Mouse (Mus musculus) gastrocnemius, postnatal 10 days (tissue): Measurements from ENCODE around the gene Rybp. TPM values are rescaled to one million over a fixed set of nuclear protein-coding genes. Genes with fewer than 3 reads are reported as not detected.

Experiments
- DNase-seq: peaks from one replicate; pipeline ENCODE4 v3.0.0; 2021; ENCODE audit warnings: mixed read lengths
- total RNA-seq, 2 experiments: library from RNA; stranded (reverse); gene quantifications; 2 replicates each; pipeline ENCODE4 v1.2.3; 2021

Gene Rybp
- total RNA-seq, 2 experiments from 2014 or later = 7.6 to 8.7 TPM

DNA sequence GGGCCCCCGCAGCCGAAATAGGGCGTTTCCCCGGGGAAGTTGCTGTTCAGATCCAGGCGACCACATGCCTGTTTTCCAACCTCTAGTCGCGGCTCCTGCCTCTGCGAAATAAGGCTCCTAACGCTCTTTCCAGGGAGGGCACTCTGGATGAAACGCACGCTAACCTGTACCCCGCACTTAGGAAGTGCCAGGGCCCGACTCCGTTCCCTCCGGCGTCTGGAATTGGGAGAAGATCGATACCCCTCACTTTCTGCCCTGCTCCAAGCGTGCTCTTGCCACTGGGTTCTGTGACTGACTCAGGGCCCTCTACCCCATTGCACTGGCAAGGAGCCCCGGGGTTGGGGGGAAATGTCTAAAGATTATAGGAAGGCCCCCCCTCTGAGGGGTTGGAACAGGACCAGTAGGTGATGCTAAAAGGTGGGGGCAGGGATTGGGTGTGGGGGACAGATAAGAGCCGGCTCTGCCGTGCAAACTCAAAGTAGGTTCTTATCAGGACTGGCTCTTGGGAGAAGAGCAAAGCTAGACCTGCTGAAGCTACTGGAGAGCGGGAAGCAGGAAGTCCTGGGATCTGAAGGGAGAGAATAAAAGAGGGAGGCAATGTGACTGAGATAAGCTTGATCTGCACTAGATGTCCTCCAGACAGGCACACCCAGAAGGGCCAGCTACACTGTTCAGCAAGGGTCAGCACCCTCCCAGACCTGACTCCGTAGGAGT lies 888 bp upstream of the Rybp start:
- DNase-seq = peak; percentile 28

DNA sequence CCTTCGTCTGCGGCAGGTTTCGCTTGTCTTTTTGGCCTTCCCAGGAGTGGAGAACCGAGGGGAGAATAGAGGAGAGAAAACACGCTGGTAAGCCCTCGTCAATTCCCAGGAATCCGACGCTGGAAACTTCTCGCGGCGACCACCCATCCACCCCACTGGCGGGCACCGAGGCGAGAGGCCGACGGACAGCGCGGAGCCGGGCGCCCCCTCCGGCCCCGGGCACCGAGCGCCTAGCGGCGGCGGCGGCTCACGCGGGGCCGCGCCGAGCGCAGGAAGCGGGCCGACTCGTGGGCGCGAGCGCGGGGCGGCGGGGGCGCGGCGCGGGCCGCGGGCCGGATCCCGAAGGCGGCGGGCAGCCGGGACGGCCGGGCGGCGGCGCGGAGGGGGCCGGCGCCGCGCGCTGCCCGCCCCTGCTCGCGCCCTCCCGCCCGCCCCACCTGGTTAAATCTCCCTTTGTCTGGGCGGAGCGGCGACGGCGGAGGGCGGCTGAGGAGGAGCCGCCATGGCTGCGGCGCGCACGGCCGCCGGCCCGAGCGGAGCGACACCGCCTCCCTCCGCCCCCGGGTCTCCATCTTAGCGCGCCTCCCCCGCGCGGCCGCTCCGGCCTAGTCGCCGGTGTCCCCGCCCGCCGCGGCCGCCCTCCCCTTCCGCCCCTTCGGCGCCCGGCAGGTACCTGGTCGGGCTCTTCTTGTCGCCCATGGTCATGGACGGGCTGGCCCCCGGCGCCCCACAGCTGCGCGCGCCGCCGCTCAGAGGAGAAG lies 532 bp downstream of the Rybp start:
- peak; percentile 68 for DNase-seq

DNA sequence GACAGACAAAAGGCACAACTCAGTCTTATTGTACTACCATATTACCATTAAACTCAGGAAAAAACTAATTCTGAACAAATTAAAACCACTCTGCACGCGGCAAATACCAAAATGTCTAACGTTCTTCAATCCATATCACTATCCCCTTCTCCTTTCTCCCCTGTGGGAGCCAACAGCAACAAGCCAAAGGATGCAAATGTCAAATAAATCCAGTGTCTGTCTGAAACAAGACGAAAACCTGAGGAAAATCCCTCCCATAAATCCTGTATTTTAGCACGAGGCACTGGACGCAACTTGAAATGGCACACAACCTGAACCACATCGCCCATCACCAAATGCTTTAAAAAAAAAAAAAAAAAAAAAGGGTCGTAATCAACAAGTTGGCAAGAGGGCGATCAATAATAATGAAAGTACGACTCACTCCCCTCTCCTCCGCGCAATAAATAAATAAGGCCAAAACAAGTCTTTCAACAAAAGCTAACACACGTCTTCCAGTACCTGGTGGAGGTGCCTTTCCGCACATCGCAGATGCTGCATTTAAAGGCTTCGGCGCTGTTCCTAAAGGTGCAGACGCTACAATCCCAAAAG lies 1.2 kb downstream of the Rybp start:
- no peak for DNase-seq

DNA sequence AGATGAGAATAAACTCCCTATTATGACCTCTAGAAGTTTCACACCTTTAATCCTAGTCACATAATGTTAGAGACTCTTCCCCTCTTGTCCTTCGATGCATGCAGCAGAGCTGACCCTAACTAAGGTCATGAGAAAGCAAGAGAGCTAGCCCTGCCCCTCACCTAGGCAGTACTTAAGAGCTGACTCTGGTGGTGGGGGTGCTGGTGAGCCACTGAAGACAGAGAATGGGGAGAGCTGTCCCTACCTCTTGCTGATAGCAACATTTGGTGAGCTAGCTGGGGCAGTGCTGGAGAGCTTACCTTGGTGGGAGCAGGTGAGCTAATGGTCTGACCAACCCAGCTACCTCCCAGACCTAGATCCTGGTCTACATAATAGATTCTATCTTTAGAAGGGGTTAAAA lies 8.4 kb downstream of the Rybp start:
- DNase-seq = no peak

DNA sequence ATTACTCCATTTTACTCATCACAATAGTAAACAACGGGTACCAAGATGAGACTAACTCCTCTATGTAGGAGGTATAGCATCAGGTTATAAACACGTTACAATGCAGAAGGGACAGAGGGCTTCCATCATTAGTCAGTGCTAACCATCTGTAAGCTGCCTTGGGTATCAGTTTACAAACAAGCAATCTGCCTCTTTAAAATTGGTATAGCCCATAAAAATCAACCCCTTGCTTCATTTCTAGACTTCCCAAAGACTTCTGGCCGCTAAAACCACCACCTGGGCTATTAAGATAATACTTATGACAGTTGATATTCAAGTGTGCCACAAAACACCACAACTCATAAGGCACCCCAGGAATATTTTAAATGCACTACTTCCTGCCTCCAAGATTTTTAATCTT lies 10.9 kb downstream of the Rybp start:
- DNase-seq = no peak

DNA sequence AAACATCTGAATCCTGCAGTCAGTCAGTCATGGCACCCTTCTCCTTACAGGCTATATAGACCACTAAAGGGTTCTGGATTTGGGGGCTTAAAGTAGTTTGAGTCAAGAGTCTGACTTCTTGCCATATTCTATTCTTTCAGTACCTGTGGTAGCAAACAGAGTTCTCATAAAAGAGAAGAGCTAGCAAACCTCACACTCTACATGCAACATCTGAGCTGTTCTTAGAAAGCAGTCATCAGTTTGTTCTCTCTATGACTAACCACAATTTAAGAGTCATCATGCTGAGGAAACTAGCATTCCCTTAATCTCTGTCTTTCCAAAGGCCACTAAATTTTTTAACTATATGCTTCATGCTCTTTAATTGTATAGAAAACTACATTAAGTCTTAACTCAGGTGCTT lies 11.6 kb downstream of the Rybp start:
- no peak for DNase-seq

DNA sequence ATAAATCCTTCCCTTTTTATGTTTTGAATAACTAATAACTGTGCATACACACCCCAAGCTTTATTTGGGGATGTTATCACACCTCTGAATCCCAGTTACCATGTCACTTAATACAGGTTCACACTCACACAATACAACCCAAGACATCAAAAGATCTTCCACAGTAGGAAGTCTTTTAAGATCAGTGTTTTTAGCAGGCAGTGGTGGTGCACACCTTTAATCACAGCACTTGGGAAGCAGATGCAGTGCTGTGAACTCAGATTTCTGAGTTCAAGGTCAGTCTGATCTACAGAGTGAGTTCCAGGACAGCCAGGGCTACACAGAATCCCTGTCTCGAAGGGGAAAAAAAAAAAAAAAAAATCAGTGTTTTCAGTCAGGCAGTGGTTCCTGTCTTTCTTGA lies 13.7 kb downstream of the Rybp start:
- DNase-seq = no peak

DNA sequence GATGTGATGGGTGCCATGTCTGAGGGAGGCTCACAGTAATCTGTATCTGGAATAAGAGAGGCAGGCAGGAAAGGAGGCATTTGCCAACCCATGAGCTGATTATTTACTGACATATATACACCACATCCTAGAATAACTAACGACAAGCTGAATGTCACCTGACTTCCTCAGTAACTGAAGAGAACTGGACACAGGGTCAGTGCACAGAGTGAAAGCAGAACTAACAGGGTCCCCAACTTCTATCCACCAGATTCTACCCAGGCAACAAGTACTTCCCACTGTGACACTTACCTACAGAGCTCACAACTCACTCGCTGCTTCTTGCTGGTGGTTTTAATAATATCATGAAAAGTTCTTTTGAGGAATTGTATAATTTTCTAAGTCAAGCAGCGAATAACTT lies 15.3 kb downstream of the Rybp start:
- no peak for DNase-seq

DNA sequence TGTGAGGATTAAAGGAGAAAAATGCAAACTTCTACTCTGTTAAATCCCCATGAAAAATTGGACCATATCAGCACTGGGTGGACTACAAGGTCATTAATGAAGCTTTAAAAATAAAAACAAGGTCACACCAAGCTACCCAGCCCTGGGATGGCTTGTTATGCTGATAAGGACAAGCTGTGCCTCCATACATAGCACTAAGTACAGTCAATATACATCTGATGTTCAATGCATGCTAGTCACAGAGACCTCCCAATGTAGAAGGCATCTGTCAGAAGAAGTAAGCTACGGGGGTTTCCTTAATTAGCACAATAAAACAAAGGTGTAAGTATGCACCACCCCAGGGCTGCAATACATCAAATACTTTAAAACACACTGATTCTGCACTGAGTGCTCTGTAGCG lies 16.5 kb downstream of the Rybp start:
- no peak for DNase-seq

DNA sequence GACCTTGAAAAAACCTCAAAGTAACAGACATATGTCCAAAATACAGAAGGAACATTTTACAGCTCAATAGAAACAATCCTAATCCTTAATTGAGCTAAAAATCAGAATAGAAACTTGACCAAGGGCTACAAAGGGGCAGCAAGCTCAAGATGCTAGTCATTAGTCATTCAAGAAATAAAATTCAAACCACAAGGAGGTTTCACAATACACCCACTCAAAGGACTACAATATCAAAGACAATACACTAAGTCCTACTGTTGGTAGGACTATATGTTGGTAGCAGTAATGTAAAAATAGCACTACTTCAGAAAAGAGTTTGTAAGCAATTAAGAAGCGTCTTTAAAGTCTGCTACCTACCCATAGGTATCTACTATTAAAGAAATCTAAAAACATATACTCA lies 27.7 kb downstream of the Rybp start:
- DNase-seq = no peak

DNA sequence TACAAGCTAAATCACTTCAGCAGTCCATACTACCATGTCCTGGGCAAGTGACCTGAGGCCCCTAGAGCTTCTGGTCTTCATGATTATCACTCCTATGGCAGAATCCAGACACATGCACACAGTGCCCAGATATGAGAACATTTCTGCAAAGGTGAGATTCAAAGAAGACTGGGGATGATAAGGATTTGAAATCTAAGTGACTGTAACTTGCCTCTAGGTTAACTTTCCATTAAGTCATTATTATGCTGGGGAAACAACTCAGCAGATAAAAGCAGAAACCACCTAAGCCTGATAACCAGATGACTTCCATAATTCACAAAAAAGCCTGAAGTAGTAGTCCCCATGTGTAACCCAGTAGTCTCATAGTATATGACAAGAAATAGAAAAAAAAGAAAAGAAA lies 29.0 kb downstream of the Rybp start:
- no peak for DNase-seq

DNA sequence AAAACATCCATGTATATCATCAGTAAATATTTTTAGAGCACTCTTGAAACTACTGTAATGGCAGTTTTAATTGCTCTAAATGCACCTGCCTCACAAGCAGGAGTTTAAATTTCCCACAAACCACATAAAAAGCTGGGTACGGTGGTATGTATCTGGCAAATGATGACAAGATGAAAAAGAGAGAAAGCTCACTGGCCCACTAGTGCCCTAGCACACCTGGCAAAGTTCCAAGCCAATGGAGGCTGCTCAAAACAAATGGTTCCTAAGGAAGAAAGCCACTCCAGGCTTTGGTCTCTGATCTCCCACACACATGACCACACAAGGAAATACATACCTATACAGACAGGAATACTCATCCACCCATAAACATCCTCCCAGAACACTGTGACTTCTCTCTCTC lies 31.9 kb downstream of the Rybp start:
- DNase-seq = no peak

DNA sequence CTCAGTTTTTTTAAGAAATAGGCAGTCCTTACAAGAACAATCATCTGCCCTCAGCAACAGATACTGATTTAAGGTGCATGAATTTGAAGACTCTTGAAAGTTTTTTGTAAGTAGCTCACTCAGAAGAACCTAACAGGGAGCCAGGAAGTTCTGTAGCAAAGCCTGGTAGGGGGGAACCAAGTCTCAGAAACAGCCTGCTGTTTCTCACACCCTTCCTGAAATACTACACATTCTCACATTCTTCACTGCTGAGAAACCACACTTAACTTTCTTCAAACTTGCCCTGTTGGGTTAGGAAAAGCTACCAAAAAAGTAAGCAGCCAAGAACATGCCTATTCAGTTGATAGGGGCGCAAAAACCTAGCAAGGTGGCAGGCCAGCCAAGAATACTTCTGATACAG lies 32.6 kb downstream of the Rybp start:
- DNase-seq = no peak

DNA sequence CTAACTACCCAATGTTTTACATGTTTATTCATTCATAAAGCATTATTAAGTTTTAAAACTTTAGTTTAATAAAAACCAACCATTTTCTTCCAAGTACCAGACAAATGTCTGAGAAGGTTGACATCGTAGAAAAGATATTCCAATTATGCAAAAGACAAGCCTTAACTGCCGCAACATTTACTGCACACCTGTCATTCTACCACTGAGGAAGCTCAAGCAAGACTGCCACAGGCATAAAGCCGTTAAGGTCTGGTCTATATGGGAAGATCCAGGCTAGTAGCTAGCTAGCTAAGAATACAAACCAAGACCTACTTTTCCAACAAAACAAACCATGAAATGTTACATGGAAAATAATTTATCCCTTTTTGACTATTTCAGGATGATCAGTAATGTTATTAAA lies 42.8 kb downstream of the Rybp start:
- DNase-seq = no peak

DNA sequence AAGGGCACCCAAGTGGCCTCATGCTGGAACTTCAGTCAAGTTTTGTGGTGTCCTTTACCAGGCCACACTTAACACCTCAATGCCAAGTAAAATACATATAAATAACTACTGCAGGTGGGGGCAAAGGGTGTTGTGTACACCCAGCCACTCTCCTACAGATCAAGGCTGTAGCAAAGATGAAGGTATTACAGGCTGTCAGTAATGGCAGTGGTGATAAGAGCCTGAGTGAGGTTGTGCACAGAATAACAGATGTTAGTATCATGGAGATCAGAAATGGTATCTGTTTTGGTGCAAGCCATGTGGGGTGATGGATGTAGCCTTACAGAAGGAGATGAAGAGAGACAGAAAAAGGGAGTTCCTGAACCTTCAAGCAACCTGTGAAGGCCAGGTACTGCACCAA lies 52.2 kb downstream of the Rybp start:
- no peak for DNase-seq

DNA sequence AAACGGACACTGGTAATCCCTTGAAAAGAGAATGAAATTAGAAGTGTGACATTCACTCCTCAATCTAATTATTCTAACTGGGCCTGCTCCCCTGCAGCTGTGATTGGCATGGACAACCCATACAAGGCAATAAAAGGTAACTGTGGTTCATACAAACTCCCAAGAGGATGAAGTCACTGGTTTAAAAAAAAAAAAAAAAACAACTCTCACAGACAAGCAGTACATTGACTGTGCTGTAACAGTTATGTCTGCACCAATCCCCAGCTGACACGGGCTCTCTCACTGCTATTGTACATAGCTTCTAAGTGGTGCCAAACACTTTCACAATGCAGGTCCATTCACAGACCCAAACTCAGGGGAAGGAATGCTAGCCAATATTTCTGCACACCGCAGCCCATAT lies 53.8 kb downstream of the Rybp start:
- DNase-seq = no peak

DNA sequence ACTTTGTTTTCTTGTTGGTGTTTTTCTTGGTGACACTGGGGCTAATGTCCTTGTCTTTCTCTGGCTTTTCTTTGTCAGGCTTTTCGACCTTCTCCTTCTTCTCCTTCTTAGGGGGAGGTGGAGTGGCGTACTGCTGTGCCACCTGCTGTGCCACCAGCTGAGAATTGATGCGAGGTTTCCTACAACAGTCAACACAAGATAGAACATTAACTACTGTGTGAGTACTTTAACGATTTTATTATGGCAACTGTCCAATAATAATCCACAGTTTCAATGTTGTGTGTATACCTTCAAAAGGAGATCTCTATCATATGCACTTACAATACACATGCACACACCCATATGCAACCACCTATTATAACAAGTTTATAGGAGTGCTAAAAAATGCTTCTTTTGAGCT lies 54.2 kb downstream of the Rybp start:
- no peak for DNase-seq

DNA sequence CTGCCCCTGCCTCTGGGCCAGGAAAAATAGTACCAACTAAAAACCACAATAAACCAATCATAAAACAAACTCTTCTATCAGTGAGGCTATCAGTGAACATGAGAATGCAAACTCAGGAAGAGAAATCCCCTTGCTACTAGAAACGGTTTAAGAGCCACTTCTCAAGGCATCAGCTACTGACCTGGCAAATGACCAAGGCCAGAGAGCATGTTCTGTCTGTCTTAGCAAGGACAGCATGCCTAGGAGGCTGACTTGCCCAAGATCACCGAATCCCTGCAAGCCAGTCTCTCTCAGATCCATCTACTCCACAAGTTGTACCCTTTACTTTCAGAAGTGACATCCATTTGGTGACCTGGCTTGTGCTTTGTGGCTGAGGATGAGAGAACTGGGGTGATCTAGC lies 61.1 kb downstream of the Rybp start:
- DNase-seq = no peak

DNA sequence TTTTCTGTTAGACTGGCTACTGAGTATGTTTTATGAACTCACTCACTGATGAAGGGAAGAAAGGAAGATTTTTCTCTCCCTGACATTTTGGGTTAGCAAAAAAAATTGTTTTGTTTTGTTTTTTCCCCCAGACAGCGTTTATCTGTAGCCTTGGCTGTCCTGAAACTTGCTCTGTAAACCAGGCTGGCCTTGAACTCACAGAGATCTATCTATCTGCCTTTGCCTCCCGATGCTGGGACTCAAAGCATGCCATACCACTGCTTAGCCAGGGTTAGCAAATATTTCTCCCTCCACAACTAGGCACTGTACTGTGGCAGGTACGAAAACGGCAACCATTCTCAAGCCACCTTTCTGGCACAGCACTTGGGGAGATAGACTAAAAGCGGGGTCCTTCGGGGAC lies 63.4 kb downstream of the Rybp start:
- DNase-seq = no peak

DNA sequence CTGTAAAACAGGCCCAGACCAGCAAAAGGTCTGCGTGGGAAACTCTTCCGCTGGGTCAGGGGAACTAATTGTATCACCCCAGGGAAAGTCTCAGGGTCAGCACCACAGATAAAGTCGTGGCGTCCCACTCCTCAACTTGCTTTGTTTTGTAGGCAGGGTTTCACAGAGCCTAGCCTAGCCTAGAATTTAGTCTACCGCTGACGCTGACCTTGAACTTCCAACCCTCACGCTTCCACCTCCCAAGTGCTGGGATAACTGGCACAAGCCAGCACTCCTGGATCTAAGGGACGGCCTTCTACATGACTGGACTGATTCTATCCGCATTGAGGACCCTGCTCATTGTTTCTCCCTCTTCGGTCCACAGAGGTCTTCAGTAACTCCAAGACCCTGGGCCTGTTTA lies 63.9 kb downstream of the Rybp start:
- DNase-seq = no peak

DNA sequence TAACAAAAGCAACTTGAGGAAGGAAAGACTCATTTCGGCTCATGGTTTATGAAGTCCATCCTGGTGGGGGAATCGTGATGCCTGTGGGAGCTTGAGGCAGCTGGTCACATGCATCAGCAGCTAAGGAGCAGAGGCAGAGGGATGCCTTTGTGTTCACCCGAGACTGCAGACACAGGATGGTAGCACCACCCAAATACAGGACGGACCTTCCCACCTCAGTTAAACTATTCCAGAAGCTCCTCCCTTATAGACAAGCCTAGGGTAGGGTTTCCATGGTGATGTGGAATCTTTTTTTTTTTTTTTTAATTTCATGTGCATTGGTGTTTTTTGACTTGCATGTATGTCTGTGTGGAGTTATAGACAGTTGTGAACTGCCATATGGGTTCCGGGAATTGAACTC lies 64.4 kb downstream of the Rybp start:
- no peak for DNase-seq

DNA sequence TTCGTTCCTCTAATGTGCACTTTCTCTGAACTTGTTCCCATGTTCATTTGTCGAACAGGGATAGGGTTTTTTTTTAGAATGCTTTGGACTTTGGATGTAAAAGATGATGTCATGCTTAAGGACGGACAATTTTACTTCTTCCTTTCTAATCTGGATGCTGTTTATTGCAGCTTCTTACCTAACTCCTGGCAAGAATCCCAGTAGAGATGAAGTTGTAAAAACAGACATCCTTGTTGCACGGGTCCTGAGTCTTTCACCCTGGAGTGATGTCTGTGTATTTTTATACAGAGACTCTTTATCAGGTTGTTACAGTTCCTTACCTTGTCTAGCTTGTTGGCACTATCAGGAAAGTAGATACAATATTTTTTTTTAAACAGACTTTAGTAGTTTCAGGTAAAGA lies 65.5 kb downstream of the Rybp start:
- DNase-seq = no peak

DNA sequence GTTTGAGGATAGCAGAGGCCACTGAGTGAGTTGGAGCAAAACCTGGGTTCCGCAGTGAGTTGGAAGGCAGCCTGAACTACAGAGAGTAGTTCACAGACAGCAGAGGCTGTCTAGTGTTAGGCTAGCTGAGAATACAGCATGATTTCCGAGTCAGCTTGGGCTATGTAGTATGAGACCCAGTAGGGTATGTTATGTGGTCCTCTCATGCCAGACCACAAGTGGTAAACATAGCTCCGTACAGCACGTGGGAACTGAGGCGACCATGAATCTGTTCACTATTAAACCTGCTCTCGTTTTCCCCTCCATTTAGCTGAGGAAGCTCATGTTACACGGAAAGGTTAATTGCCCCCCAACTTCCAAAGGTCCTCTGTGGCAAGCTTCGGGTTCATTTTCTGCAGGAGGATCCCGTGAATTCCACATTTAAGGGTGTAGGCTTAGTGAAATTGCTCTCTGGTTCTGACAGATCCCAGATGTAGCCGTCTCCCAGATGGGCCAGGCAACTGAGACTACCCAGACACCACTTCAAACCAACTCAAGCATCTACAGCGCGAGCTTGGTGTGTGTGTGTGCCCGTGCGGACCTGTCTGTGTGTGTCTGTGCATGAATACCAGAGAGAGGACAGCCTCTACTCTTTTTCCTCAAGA lies 66.2 kb downstream of the Rybp start:
- no peak for DNase-seq
